Mouse (Mus musculus) midbrain, embryonic 13.5 days (tissue): ENCODE results near the gene Themis3. TPM values are rescaled to one million over a fixed set of nuclear protein-coding genes. Genes with fewer than 3 reads are reported as not detected.

Experiments
- ATAC-seq: fragments of 200-750 bp; cut with Nextera tagmentation; 2 replicates; pipeline ENCODE4 v1.8.0; 2017; ENCODE audit warnings: mild to moderate bottlenecking, moderate TSS enrichment, moderate library complexity
- H3K27ac ChIP-seq: fragments of 300-500 bp; sonication (generic); 2 replicates; pipeline ENCODE4 v1.5.1; 2015; ENCODE audit warnings: inconsistent platforms, mild to moderate bottlenecking, moderate library complexity
- H3K27me3 ChIP-seq: fragments of 300-500 bp; sonication (generic); 2 replicates; pipeline ENCODE4 v1.6.1; 2015; ENCODE audit warnings: mild to moderate bottlenecking, inconsistent platforms
- H3K36me3 ChIP-seq: fragments of 300-500 bp; sonication (generic); 2 replicates; pipeline ENCODE4 v1.6.1; 2015; ENCODE audit warnings: mild to moderate bottlenecking, inconsistent platforms
- H3K4me1 ChIP-seq: fragments of 300-500 bp; sonication (generic); replicated peaks from 2 replicates; pipeline ENCODE4 v1.6.1; 2015; ENCODE audit warnings: inconsistent platforms
- H3K4me2 ChIP-seq: fragments of 300-500 bp; sonication (generic); replicated peaks from 2 replicates; pipeline ENCODE4 v1.6.1; 2015; ENCODE audit warnings: moderate library complexity, mild to moderate bottlenecking, inconsistent platforms
- H3K4me3 ChIP-seq: fragments of 300-500 bp; sonication (generic); replicated peaks from 2 replicates; pipeline ENCODE4 v1.5.1; 2015; ENCODE audit warnings: mild to moderate bottlenecking, inconsistent platforms
- H3K9ac ChIP-seq: fragments of 300-500 bp; sonication (generic); replicated peaks from 2 replicates; pipeline ENCODE4 v1.6.1; 2015; ENCODE audit warnings: mild to moderate bottlenecking, inconsistent platforms
- H3K9me3 ChIP-seq: fragments of 300-500 bp; sonication (generic); 2 replicates; pipeline ENCODE4 v1.6.1; 2016; ENCODE audit warnings: mild to moderate bottlenecking, inconsistent platforms
- WGBS: fragments of 180-500 bp; shearing (Covaris S2); methylation state at CpG from one replicate; pipeline ENCODE4 v1.1.7; 2015; 5-methylcytosine and 5-hydroxymethylcytosine counted together
- polyA plus RNA-seq: library from polyadenylated mRNA; unstranded; fragments of >200 nt; fragmentation: Nextera tagmentation; extraction: Ambion mirVana; gene quantifications from 2 replicates; pipeline ENCODE4 v1.2.1, GENCODE M21; 2015

Gene Themis3
- polyA plus RNA-seq, 1 experiment from 2014 or later = not detected

- WGBS = 96% methylated on average over 8 of the region's 8 CpGs
- peaks cover 54% of the 10 kb centered on the region for H3K36me3 ChIP-seq
- no peak for ATAC-seq
- H3K4me1 ChIP-seq = peaks cover under 1% of the 10 kb centered on the region; the same call in 1 of the 2 replicates
- H3K4me2 ChIP-seq = no peak overlapping the region
- H3K4me3 ChIP-seq = no peak overlapping the region
- no peaks in the 10 kb centered on the region for H3K27me3 ChIP-seq
- H3K9ac ChIP-seq = no peak overlapping the region
- H3K9me3 ChIP-seq = no peaks in the 10 kb centered on the region
- no peak overlapping the region for H3K27ac ChIP-seq
Measured at GRCm38 (mm10) chr17:66504964-66505363, 89.5 kb downstream of the Themis3 start.

Other genes starting within 250 kb of the Themis3 start
- 50.0 and 56.8 TPM in 2 replicates for gene Mtcl1, start 144.9 kb downstream of the Themis3 start, polyA plus RNA-seq
- 52.0 and 59.0 TPM in 2 replicates for gene Rab12, start 74.9 kb downstream of the Themis3 start, polyA plus RNA-seq